Comparison of ENCODE assay signal across 10 mouse cellular contexts in the genomic region with DNA sequence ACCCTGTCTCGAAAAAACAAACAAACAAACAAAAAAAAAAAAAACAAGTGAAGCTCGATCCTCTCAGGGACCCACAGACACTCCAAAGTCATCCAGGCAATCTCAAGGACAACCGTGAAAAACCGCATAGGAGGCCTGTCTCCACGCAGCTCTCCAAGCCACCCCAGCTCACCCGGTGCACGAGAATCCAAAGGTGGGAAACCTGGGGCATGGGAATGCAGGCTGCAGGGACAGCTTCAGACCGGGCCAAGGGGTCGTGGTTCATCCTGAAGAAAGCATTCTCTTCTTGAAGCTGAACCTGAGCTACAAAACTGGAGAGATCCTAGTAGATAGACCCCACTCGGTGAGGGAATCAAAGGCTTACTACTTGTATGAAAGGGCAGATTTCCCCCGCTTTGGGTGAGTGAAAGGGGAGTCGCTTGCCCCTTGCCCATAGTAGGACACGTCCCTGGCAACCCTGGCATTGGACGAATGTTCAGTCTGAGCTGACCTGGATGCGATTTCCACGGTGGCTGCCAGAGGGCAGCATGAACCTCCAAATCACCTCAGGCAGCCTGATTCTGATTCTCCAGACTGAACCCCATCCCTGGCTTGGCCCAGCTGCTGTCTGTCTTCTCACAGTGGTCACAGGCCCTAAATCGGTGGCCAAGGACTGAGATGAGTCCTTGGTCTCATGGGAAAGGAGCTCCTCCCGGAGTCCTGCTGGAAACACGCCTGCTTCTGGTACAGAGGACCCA. TPM values are rescaled to one million over a fixed set of nuclear protein-coding genes. Genes with fewer than 3 reads are reported as not detected.
DNase-seq lines count a peak whose midpoint lies in the region; TF ChIP-seq lines count a peak whose summit lies in the region.
"Had no signal": no experiment of that assay in that cellular context is flagged by ENCODE, and none has a peak within 500 bp of the region (broad histone marks: within the 10 kb centered on the region; RNA-seq: fewer than 3 reads in every experiment).

No protein-coding gene starts in this region.

- H3K36me3 ChIP-seq in testis, adult 2 months (ENCODE audit: control insufficient read depth, insufficient read depth, low read length), result no peaks in the 10 kb centered on the region
- peaks cover 20% of the 10 kb centered on the region for H3K36me3 ChIP-seq in embryonic facial prominence, embryonic 10.5 days (replicated peaks)
- H3K36me3 ChIP-seq: neural tube, embryonic 12.5 days had no signal

- H3K4me1 ChIP-seq in testis, adult 2 months (ENCODE audit: control insufficient read depth, insufficient read depth, low read length), result peaks cover 5% of the 10 kb centered on the region
- H3K4me1 ChIP-seq in embryonic facial prominence, embryonic 10.5 days, result peaks cover 21% of the 10 kb centered on the region

- no peaks in the 10 kb centered on the region; the same call in 1 of the 2 replicates for H3K27me3 ChIP-seq in testis, adult 2 months (ENCODE audit: control insufficient read depth, insufficient read depth, low read length)
- H3K27me3 ChIP-seq in embryonic facial prominence, embryonic 10.5 days (replicated peaks; ENCODE audit: low read depth, poor library complexity, severe bottlenecking), result peaks cover 45% of the 10 kb centered on the region
- H3K27me3 ChIP-seq: neural tube, embryonic 12.5 days; Patski had no signal

- H3K27ac ChIP-seq in testis, adult 2 months (ENCODE audit: control insufficient read depth, insufficient read depth, low read depth, low read length), result no peak overlapping the region
- no peak overlapping the region for H3K27ac ChIP-seq in embryonic facial prominence, embryonic 10.5 days (replicated peaks)
- H3K27ac ChIP-seq: neural tube, embryonic 12.5 days had no signal

- TF ChIP-seq POLR2A in testis, adult 2 months (IDR thresholded peaks at IDR 0.05; ENCODE audit: control insufficient read depth, low read depth, low read length), result no peak

- WGBS in embryonic facial prominence, embryonic 10.5 days, result 51% methylated on average over 19 of the region's 19 CpGs

- peak; percentile 35 for DNase-seq in cerebellum, adult 11 months
- no peak for DNase-seq in cerebellum, adult 8-10 months
- DNase-seq in testis, postnatal 14 days (ENCODE audit: low spot score), result no peak
- DNase-seq in embryonic facial prominence, embryonic 10.5 days (ENCODE audit: low spot score), result peak; percentile 64
- DNase-seq in kidney, postnatal 10 days, result peak; percentile 80
- peak; percentile 47 for DNase-seq in lung, postnatal 25 days (ENCODE audit: low spot score)
- peak; percentile 79 for DNase-seq in testis, postnatal 10 days (ENCODE audit: low spot score)

- H3K9me3 ChIP-seq in embryonic facial prominence, embryonic 10.5 days, result no peaks in the 10 kb centered on the region
- H3K9me3 ChIP-seq: neural tube, embryonic 12.5 days had no signal

- TF ChIP-seq CTCF in testis, adult 2 months (IDR thresholded peaks at IDR 0.05; ENCODE audit: control insufficient read depth, insufficient read depth, insufficient replicate concordance, low read depth, low read length), result peak; percentile 71; the same call in 1 of the 2 replicates

- H3K4me3 ChIP-seq in testis, adult 2 months (ENCODE audit: control insufficient read depth, low read depth, low read length), result no peak overlapping the region
- H3K4me3 ChIP-seq in embryonic facial prominence, embryonic 10.5 days, result no peak overlapping the region
- H3K4me3 ChIP-seq: neural tube, embryonic 12.5 days had no signal

RNA-seq across cellular contexts. Expression of a gene that starts 18.7 kb away (rescaled TPM):
- polyA plus RNA-seq in testis, adult 2 months (2012; rRNA removed), result 3.4 and 3.8 TPM in 2 replicates
- polyA plus RNA-seq in embryonic facial prominence, embryonic 10.5 days (2016; fragmentation: Nextera tagmentation; extraction: Ambion mirVana), result 15.7 and 19.6 TPM in 2 replicates

RNA-seq across cellular contexts. Expression of a gene that starts 54.0 kb away (rescaled TPM):
- polyA plus RNA-seq in testis, adult 2 months (2012; rRNA removed), result 11.8 and 15.7 TPM in 2 replicates
- polyA plus RNA-seq in embryonic facial prominence, embryonic 10.5 days (2016; fragmentation: Nextera tagmentation; extraction: Ambion mirVana), result 202 and 206 TPM in 2 replicates

RNA-seq across cellular contexts. Expression of a gene that starts 54.6 kb away (rescaled TPM):
- polyA plus RNA-seq in testis, adult 2 months (2012; rRNA removed), result 43.2 and 53.3 TPM in 2 replicates
- 1,897 and 1,928 TPM in 2 replicates for polyA plus RNA-seq in embryonic facial prominence, embryonic 10.5 days (2016; fragmentation: Nextera tagmentation; extraction: Ambion mirVana)

Comparison
In these comparisons a context has a peak if more than half of its experiments do, and no peak if none do; other contexts are left out.
1. DNase-seq: peak in cerebellum, adult 11 months (single experiment), embryonic facial prominence, embryonic 10.5 days (single experiment), kidney, postnatal 10 days (single experiment), lung, postnatal 25 days (single experiment) and testis, postnatal 10 days (single experiment); none in cerebellum, adult 8-10 months (single experiment) and testis, postnatal 14 days (single experiment).
2. RNA of a gene that starts 54.0 kb away (polyA plus RNA-seq): 202 to 206 TPM in embryonic facial prominence, embryonic 10.5 days; 11.8 to 15.7 TPM in testis, adult 2 months; every median in the first group is over 10 times any median in the second.
3. RNA of a gene that starts 54.6 kb away (polyA plus RNA-seq): 1,897 to 1,928 TPM in embryonic facial prominence, embryonic 10.5 days; 43.2 to 53.3 TPM in testis, adult 2 months; every median in the first group is over 10 times any median in the second.